Mouse (Mus musculus): Measurements from ENCODE around the gene Asgr2.

GRCm38 (mm10) chr11:70045435-70045834 is 47.0 kb upstream of the Asgr2 start:
- TF ChIP-seq CTCF (conservative IDR thresholded peaks at IDR 0.05 in 1 of 2, IDR thresholded peaks at IDR 0.05 in 1 of 2; ENCODE audit: low read depth in 2 of 2, low read length in 2 of 2) (no peak), POLR2A (IDR thresholded peaks at IDR 0.05; ENCODE audit: low read depth, low read length) (no peak), POLR2AphosphoS2 (IDR thresholded peaks at IDR 0.05; ENCODE audit: low read depth, low read length) (no peak), KAT2A (IDR thresholded peaks at IDR 0.05; ENCODE audit: insufficient replicate concordance, low read length) (no peak), USF1 (IDR thresholded peaks at IDR 0.05; ENCODE audit: low read depth, low read length) (no peak), MEF2A (IDR thresholded peaks at IDR 0.05; ENCODE audit: borderline replicate concordance, low read depth, low read length) (no peak), EP300 (IDR thresholded peaks at IDR 0.05; ENCODE audit: low read length) (no peak), HCFC1 (IDR thresholded peaks at IDR 0.05; ENCODE audit: low read depth, low read length) (no peak), TCF12 (IDR thresholded peaks at IDR 0.05; ENCODE audit: low read depth, low read length) (no peak), NRF1 (IDR thresholded peaks at IDR 0.05; ENCODE audit: low read depth, low read length) (no peak), TBP (conservative IDR thresholded peaks at IDR 0.05; ENCODE audit: low read depth, low read length) (no peak), SMC3 (IDR thresholded peaks at IDR 0.05; ENCODE audit: low read depth, low read length) (no peak), ZMIZ1 (IDR thresholded peaks at IDR 0.05; ENCODE audit: low read depth, low read length) (no peak), MAX (IDR thresholded peaks at IDR 0.05; ENCODE audit: low read length) (no peak)

All from CH12.LX (cell line).